ENCODE assay signal across 27 mouse cellular contexts in genomic region chr2:110472307-110472995, GRCm38 (mm10).
DNase-seq lines count a peak whose midpoint lies in the region; ATAC-seq and TF ChIP-seq lines count a peak whose summit lies in the region.
"Had no signal": no experiment of that assay in that cellular context is flagged by ENCODE, and none has a peak within 500 bp of the region (broad histone marks: within the 10 kb centered on the region; RNA-seq: fewer than 3 reads in every experiment).

No protein-coding gene starts in this region.

- H3K4me3 ChIP-seq in hindbrain, postnatal 0 days (ENCODE audit: low read length) = no peak overlapping the region
- no peak overlapping the region for H3K4me3 ChIP-seq in hindbrain, embryonic 14.5 days (replicated peaks; ENCODE audit: low read length)
- H3K4me3 ChIP-seq in limb, embryonic 13.5 days = no peak overlapping the region
- H3K4me3 ChIP-seq in limb, embryonic 10.5 days = no peak overlapping the region
- H3K4me3 ChIP-seq in embryonic fibroblast, embryonic 13.5 days (ENCODE audit: insufficient read depth, low read length) = no peak overlapping the region
- H3K4me3 ChIP-seq: embryonic facial prominence, embryonic 15.5 days; heart, adult 2 months; heart, embryonic 12.5 days; hindbrain, embryonic 15.5 days; layer of hippocampus, adult 2 months; liver, embryonic 15.5 days; neural tube, embryonic 13.5 days; stomach, embryonic 15.5 days had no signal

- H3K9ac ChIP-seq in hindbrain, postnatal 0 days (replicated peaks; ENCODE audit: low read length) = no peak overlapping the region
- no peak overlapping the region for H3K9ac ChIP-seq in hindbrain, embryonic 14.5 days
- H3K9ac ChIP-seq in limb, embryonic 13.5 days = no peak overlapping the region
- H3K9ac ChIP-seq: embryonic facial prominence, embryonic 15.5 days; heart, embryonic 12.5 days; hindbrain, embryonic 15.5 days; liver, embryonic 15.5 days; lung, embryonic 14.5 days; neural tube, embryonic 13.5 days; stomach, embryonic 15.5 days had no signal

- DNase-seq in hindbrain, postnatal 0 days (ENCODE audit: low spot score) = peak; percentile 66
- no peak for DNase-seq in hindbrain, embryonic 14.5 days (ENCODE audit: low spot score)
- no peak for DNase-seq in limb, embryonic 10.5 days (ENCODE audit: low spot score)
- peak; percentile 24 for DNase-seq in skeletal muscle tissue, adult 2 months (ENCODE audit: low read depth, low spot score)
- DNase-seq in ovary, postnatal 10 days (ENCODE audit: low spot score) = no peak
- DNase-seq: cerebellum, adult 8-10 months; cerebellum, postnatal 36 days; embryo, embryonic 11 days; heart, adult 2 months; kidney, adult 18-20 months; kidney, postnatal 36 days; layer of hippocampus, postnatal 36 days; left cerebral cortex, postnatal 4 days; lung, embryonic 14.5 days; thymus, postnatal 14 days had no signal

- TF ChIP-seq POLR2A in embryonic fibroblast, embryonic 13.5 days (IDR thresholded peaks at IDR 0.05; ENCODE audit: low read depth, low read length) = no peak

- TF ChIP-seq CTCF in hindbrain, postnatal 0 days (IDR thresholded peaks at IDR 0.05; ENCODE audit: low read depth) = no peak
- TF ChIP-seq CTCF in embryonic fibroblast, embryonic 13.5 days (IDR thresholded peaks at IDR 0.05; ENCODE audit: borderline replicate concordance, insufficient read depth, low read length) = no peak

- no peak for ATAC-seq in hindbrain, postnatal 0 days
- ATAC-seq in hindbrain, embryonic 14.5 days (ENCODE audit: low FRiP score) = no peak
- ATAC-seq in limb, embryonic 13.5 days (ENCODE audit: low FRiP score, low read depth) = peak; percentile 51; the same call in 1 of the 2 replicates
- ATAC-seq: CD4-positive, CD25-positive, alpha-beta regulatory T cell, adult 4 months; forebrain, embryonic 16.5 days had no signal

- no peaks in the 10 kb centered on the region for H3K36me3 ChIP-seq in hindbrain, postnatal 0 days (ENCODE audit: insufficient read depth, low read length)
- H3K36me3 ChIP-seq in hindbrain, embryonic 14.5 days (replicated peaks; ENCODE audit: control insufficient read depth, insufficient read depth) = no peaks in the 10 kb centered on the region
- no peaks in the 10 kb centered on the region for H3K36me3 ChIP-seq in limb, embryonic 13.5 days
- no peaks in the 10 kb centered on the region for H3K36me3 ChIP-seq in limb, embryonic 10.5 days
- H3K36me3 ChIP-seq: embryonic facial prominence, embryonic 15.5 days; heart, embryonic 12.5 days; hindbrain, embryonic 15.5 days; liver, embryonic 15.5 days; neural tube, embryonic 13.5 days; stomach, embryonic 15.5 days had no signal

- no peaks in the 10 kb centered on the region for H3K27me3 ChIP-seq in hindbrain, postnatal 0 days (ENCODE audit: insufficient read depth, low read length)
- H3K27me3 ChIP-seq in hindbrain, embryonic 14.5 days (ENCODE audit: control insufficient read depth, insufficient read depth, low read length) = no peaks in the 10 kb centered on the region
- H3K27me3 ChIP-seq in limb, embryonic 13.5 days = no peaks in the 10 kb centered on the region
- H3K27me3 ChIP-seq in limb, embryonic 10.5 days (ENCODE audit: low read depth, poor library complexity, severe bottlenecking) = no peaks in the 10 kb centered on the region
- H3K27me3 ChIP-seq: embryonic facial prominence, embryonic 15.5 days; heart, embryonic 12.5 days; hindbrain, embryonic 15.5 days; liver, embryonic 15.5 days; neural tube, embryonic 13.5 days; stomach, embryonic 15.5 days had no signal

- no peaks in the 10 kb centered on the region for H3K9me3 ChIP-seq in hindbrain, postnatal 0 days (ENCODE audit: low read length)
- H3K9me3 ChIP-seq in hindbrain, embryonic 14.5 days (ENCODE audit: control insufficient read depth, low read length) = no peaks in the 10 kb centered on the region
- 0 out of 2 replicates have a peak, but pooled peaks cover 2% of the 10 kb centered on the region for H3K9me3 ChIP-seq in limb, embryonic 13.5 days
- H3K9me3 ChIP-seq in limb, embryonic 10.5 days (replicated peaks) = no peaks in the 10 kb centered on the region
- H3K9me3 ChIP-seq: embryonic facial prominence, embryonic 15.5 days; heart, embryonic 12.5 days; hindbrain, embryonic 15.5 days; liver, embryonic 15.5 days; neural tube, embryonic 13.5 days; stomach, embryonic 15.5 days had no signal

- 76% methylated on average over 3 of the region's 3 CpGs for WGBS in hindbrain, postnatal 0 days
- WGBS in hindbrain, embryonic 14.5 days = 87% methylated on average over 3 of the region's 3 CpGs
- WGBS in limb, embryonic 13.5 days = 68% methylated on average over 3 of the region's 3 CpGs
- WGBS in limb, embryonic 10.5 days = 87% methylated on average over 3 of the region's 3 CpGs

- no peak overlapping the region for H3K4me2 ChIP-seq in hindbrain, postnatal 0 days (ENCODE audit: low read depth, low read length)
- no peak overlapping the region for H3K4me2 ChIP-seq in hindbrain, embryonic 14.5 days (replicated peaks)
- no peak overlapping the region for H3K4me2 ChIP-seq in limb, embryonic 13.5 days (replicated peaks)
- H3K4me2 ChIP-seq: embryonic facial prominence, embryonic 15.5 days; heart, embryonic 12.5 days; hindbrain, embryonic 15.5 days; liver, embryonic 15.5 days; lung, embryonic 14.5 days; midbrain, embryonic 11.5 days; neural tube, embryonic 13.5 days; stomach, embryonic 15.5 days had no signal

- no peaks in the 10 kb centered on the region for H3K4me1 ChIP-seq in hindbrain, postnatal 0 days (ENCODE audit: insufficient read depth, low read length)
- H3K4me1 ChIP-seq in hindbrain, embryonic 14.5 days (replicated peaks; ENCODE audit: control insufficient read depth, insufficient read depth, low read length) = no peaks in the 10 kb centered on the region
- H3K4me1 ChIP-seq in limb, embryonic 13.5 days = no peaks in the 10 kb centered on the region
- H3K4me1 ChIP-seq in limb, embryonic 10.5 days = peaks cover 21% of the 10 kb centered on the region
- no peaks in the 10 kb centered on the region for H3K4me1 ChIP-seq in embryonic fibroblast, embryonic 13.5 days (ENCODE audit: control insufficient read depth, insufficient read depth, low read length)
- H3K4me1 ChIP-seq: embryonic facial prominence, embryonic 15.5 days; heart, embryonic 12.5 days; hindbrain, embryonic 15.5 days; liver, embryonic 15.5 days; neural tube, embryonic 13.5 days; stomach, embryonic 15.5 days had no signal

- H3K27ac ChIP-seq in hindbrain, postnatal 0 days = no peak overlapping the region
- H3K27ac ChIP-seq in hindbrain, embryonic 14.5 days = no peak overlapping the region
- H3K27ac ChIP-seq in limb, embryonic 13.5 days = no peak overlapping the region
- H3K27ac ChIP-seq in limb, embryonic 10.5 days = no peak overlapping the region
- H3K27ac ChIP-seq in embryonic fibroblast, embryonic 13.5 days (ENCODE audit: insufficient read depth, low read length) = peak overlapping the region; percentile 71
- H3K27ac ChIP-seq: embryonic facial prominence, embryonic 15.5 days; heart, adult 2 months; hindbrain, embryonic 15.5 days; layer of hippocampus, adult 2 months; liver, embryonic 15.5 days; neural tube, embryonic 13.5 days; stomach, embryonic 15.5 days had no signal

Comparison
In these comparisons a context has a peak if more than half of its experiments do, and no peak if none do; other contexts are left out.
1. DNase-seq: peak in hindbrain, postnatal 0 days (single experiment) and skeletal muscle tissue, adult 2 months (single experiment); none in hindbrain, embryonic 14.5 days (single experiment), limb, embryonic 10.5 days (single experiment) and ovary, postnatal 10 days (single experiment).